Mouse (Mus musculus) urinary bladder, postnatal 10 days (tissue): ENCODE measurements at regions not wholly inside any gene's neighbourhood (a gene's known extent, or its start where the extent isn't known, plus 50 kb on each side); places are given as distances from the start of the nearest gene placed in this dataset.

ENCODE experiments used
- DNase-seq: peaks from one replicate; pipeline ENCODE4 v3.0.0; 2022; ENCODE audit warnings: low spot score

DNA sequence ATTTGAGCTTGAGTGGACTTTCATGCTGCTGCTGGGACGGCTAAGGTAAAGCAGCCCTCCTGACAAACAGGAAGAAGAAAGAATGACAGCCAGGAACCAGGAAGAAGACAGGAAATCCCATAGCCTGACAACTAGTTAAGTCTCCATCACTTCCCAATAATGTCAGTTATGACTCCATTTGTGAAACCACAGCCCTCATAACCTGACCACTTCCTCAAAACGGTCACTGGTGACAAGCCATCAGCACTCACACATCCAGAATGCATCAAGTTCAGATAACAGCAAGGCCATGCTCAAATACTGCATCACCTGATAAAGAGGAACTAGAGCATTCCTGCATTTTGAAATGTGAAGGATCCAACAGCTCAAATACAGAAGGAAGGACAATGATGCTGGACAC is 288.3 kb downstream of the Zfp706 start:
- DNase-seq = no peak

DNA sequence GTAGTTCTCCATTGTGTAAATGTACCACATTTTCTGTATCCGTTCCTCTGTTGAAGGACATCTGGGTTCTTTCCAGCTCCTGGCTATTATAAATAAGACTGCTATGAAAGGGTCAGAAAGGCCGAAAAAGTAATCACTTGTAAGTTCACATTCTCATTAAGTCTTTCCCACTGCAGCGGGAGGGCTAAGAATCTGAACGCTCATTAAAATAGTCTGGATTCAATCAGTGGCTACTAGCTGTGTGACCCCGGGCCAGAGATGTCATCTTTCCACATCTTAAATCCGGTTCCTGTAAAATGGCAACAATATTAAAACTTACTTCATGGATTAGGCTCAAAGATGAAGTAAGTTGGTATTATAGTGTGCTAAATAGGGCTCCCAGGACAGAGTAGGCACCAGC is 289.7 kb downstream of the Zfp706 start:
- DNase-seq = no peak

DNA sequence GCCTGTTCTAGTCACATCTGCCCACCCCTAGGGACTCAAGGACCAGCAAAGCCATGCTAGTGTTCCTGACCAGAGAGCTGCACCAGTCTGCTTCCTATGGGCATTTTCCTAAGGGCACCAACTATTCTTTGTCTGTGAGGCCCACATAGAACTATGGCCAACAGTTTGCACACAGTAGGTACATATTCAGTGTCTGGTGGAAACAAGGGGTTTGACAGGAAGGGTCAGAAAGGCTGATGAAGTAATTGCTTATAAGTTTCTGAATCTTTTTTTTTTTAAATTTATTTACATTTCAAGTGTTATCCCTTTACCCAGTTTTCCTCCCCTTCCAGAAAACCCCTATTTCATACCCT is 290.9 kb downstream of the Zfp706 start:
- no peak for DNase-seq

DNA sequence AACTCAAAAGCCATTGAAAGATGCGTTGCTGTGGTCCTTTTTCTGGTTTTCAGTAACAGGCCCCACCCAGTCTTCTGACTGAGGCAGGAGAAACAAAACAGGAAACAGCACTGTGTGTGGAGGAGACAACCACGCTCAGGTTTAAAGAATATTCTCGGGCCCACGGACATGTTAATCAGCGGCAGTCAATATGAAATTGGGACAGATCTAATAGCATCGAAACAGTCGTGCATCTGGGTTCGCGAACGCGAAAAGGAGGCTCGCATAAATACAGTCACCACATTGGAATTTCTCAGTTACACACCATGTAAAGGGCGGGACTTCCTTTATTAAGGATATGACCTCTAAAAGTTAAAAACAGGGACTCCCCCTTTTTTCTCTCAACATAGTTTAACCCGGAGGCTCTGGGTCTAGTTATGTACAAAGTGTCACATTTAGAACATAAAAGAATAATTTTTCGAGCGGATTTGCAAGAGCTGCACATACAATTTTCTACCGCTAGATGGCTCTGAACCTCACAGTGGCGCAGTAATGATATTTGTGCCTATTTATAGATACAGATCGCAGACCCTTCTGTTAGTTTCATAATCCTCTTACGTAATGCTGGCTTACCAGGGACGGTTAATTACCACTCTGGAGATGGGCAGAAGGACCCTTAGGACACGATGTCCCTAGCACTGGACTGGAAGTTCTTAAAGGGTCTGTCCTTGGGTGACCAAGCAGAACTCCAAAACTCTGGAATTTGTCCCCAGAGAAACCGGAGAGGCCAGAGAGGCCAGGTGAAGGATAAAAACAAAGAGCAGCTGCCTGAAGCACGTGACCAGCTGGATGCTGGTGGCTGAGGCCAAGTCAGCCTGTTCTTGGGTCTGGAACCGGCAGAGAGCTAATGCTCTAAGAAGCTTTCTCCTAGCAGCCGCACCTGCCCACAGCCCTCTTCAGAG is 291.6 kb downstream of the Zfp706 start:
- DNase-seq = no peak

DNA sequence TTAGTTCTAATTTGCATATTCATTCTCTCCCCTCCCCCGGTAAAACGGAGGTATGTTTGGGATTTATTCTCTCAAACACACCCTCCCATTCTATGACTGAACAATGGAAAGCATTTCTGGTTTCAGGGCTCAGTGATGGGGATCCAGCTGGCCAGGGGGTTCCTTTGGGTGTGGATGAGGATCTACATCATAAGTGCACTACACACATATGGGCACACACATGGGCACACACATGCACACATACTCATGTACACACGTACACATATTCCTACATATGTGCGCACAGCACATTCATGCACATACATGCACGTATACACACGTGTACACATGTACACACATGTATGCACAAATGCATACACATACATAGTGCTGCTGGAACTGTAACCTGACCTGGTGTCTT is 292.4 kb downstream of the Zfp706 start:
- no peak for DNase-seq

DNA sequence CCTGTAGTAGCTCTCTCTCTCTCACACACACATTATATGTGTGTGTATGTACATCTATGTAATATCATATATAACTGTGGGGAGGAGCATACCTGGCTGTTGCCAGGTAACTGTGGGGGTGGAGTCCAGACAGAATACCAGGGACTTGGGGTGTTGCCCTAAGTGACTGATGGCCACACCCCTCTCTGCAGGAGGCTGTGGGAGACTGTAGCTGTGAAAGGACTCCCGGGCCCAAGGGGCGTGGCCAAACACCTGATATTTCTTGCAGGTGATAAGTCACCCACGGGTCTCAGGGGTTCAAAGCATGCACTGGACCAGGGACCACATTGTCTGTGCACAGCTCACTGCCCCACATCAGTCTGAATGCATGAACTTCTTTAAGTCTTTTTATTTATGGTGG is 297.8 kb downstream of the Zfp706 start:
- no peak for DNase-seq

DNA sequence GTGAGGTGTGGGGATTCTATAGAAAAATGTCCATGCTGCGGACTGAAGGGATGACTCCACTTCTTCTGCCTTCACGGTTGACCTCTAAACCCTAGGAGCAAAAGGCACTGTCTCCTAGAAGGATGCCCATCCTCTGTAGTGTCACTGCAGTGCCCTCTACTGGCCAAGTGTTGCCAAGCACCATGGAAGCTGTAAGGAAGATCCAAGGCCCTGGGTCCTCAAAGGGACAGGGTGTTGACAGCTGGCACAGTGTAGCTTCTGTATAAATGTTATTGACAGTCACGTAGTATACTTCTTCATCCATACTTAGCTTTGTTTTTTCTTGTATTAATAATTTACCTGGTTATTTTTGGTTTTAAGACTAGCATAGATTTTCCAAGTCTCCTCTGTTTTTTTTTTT is 299.1 kb downstream of the Zfp706 start:
- peak; percentile 33 for DNase-seq

DNA sequence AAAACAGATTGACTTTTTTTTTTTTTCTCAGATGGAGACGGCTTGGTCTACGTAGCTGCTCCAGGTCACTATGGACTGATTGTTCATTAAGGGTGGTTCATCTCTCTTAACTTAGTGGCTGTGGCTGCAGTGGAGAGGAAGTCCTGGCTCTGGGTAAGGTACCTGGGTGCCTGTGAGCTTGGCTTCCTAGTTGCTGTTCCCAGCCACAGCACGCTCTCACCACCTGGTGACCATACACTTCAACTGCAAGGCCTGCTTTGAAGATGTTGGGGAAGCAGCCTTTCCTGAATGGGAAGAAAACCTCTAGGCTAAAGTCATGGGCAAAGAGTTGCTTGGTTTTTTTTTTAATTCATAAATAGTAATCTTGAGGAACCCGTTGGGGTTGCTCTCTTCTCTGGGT is 301.6 kb downstream of the Zfp706 start:
- DNase-seq = no peak

DNA sequence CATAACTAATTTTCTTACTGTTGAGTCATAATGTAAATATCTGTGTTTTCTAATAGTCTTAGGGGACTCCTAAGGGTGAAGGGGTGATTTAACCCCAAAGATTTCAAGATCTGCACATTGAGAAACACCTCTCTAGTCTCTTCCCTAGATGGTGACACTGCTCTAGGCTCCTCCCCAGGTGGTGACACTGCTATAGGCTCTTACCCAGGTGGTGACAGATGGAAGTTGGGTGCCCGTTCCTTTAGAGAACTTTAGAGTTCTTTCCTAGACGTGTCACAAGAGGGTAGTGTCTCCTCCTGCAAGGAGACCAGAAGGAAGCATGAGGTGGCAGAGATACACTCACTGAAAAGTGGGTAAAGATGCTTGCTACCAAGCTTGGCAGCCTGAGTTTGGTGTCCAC is 302.2 kb downstream of the Zfp706 start:
- no peak for DNase-seq

DNA sequence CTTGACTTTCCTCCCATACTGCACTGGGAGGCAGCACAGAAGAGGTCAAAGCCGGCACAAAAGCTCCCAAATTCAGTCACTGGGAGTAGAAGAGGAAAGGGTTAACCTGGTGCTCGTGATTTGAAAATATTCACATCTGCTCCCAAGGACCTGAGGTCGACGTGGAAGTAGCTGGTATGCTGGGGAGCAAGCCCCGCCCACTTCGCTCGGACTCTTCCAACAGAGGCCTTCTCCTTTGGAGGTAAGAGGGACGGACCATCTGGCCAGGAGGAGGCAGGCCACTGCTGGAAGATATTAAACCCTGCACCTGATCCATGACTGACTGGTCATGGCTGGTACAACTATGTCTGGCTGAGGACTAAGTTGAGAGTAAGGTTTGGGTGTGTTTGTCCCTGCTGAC is 305.7 kb downstream of the Zfp706 start:
- no peak for DNase-seq

DNA sequence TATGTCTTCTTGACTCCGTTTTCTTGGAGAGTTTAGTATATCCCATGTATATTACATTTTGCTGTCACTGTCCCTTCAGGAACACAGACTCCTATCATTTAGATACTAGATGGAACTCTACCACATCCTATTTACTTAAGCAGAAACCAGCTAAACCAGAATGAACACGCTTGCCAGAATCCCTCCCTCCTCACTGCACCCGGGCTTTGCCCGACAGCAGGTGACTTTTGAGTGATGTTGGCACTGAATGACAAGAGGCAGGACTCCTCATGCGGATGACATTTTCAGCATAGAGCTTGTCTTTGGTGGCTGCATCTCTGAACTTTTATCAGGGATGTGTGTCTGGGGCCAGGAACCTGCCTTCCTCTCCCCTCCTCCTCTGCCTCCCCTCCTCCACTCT is 307.4 kb downstream of the Zfp706 start:
- DNase-seq = no peak

DNA sequence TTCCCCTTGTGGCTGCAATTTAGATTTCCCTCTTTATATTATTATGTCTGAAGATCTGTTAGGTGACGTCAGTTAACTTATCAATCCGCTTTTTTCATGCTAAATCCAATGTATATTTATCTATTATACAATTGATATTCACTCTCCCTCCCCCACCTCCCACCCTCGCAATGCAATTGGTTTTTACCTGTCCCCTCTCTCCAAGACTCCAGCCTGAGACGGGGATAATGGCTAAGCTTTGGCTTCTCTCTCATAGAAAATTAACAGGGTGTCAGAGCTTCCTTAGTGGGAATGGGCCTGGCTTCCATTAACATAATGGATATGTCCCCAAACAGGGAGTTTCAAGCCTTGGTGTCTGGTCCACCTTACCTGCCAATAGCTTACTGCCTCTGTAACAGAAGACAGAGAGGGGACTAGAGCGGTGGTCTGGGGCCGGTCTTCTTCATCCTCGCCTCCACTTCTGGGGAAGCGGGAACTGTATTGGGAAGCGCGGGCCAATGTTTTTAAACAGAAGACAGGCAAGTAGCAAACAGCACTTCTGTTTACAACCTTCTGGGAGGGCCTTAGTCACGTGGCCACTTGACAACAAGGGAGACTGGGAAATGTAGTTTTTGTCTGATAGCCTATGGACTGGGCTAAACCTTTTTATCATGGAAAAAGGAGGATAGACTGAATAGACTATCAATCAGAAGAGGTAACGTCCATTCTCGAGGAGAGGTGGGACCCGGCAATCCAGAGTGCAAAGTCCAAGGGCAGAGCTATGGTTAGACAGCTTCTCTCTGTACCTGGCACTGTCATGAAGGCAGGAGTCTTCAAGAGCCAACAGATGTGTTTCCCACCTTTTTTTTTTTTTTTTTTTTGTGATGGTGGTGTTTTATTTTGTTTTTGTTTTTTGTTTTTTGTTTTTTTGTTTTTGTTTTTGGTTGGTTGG is 312.1 kb downstream of the Zfp706 start:
- no peak for DNase-seq

DNA sequence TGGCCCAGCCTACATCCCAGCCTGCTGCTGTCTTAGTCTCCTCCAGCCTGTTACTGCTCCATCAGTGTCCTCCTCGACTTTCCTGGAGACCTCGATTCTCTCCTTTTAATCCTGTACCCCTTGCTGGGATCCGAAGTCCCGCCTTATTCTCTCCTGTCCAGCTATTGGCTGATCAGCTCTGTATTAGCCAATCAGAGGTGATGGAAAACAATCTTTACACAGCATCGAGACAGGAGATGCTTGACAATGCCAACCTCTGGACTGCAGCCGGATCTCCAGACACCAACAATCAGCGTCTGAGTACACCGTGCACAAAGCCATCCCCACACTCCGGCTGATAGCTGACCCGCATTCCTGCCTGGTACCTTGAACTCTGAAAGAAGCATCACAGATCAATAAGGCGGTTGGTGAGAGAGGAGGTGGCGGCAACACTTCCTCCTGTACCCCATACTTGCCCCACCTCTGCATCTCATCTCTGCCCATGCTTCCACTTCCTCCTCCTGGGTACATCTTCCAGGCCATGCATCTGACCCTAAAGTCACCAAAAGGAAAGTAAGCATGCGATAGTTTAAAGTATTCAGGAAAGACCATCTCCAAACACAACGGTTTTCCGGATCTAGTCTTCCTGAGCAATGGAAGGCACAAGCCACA is 316.4 kb downstream of the Zfp706 start:
- no peak for DNase-seq

DNA sequence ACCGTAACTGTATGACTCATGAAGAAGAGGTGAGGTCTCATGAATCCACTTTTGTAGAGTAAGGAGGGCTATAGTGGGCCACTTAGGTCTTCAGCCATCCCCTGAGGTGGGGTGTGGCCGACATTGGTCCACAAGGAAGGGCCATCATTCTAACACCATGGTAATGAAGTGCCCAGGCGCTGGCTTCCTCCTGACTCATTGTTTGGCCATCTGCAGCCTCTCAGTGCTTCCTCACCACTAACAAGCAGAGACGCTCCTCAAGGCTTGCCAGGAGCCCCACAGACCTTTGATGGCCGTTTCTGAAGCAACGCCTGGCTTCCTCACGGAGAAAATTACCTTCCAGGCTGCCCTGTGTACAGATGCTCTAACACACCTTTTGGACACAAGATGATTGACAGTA is 317.7 kb downstream of the Zfp706 start:
- DNase-seq = no peak

DNA sequence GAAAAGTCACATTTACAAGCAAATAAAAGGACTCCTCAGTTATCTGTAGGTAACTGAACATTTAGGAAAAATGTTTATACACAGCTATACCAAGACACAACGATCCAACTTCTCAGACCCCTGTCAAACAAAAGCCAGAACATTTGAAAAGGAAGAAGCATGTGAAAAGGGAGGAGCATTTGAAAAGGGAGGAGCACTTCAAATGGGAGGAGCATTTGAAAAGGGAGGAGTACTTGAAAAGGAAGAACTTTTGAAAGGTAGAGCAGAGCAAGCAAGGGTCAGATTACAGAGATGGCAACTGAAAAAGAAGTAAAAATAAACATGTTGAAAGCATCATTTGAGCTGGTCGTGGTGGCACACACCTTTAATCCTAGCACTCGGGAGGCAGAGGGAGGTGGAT is 318.3 kb downstream of the Zfp706 start:
- no peak for DNase-seq

DNA sequence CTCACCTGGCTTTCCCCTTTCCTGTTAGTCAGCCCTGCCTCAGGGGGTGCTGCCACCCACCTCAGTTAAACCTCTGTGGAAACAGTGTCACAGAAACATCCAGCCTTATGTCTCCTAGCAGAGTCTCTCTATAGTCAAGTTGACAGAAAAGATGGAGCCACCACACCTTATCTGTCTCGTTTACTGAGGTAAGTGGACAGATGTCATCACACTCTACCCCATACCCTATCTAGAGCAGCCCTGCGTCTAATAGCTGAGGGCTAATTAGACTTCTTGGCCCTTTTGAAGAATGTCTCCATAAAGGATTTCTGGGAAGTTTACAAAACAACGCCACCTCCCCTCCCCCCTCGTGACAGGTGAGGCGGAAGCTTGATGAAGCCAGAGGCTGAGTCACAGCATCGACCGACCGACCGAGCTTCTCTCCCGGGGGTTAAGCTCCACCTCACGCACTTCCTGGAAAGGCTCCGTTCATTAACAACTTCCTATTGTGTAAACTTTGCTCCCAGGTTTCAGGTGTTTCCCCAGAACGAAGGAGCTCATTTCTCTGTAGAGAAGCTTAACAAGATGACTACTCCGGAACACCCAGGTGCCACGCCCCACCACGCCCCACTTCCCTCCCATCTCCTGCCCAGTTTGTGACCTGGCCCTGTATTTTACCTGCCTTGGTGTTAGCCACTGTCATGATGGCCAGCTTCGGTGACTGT is 319.4 kb downstream of the Zfp706 start:
- DNase-seq = no peak

DNA sequence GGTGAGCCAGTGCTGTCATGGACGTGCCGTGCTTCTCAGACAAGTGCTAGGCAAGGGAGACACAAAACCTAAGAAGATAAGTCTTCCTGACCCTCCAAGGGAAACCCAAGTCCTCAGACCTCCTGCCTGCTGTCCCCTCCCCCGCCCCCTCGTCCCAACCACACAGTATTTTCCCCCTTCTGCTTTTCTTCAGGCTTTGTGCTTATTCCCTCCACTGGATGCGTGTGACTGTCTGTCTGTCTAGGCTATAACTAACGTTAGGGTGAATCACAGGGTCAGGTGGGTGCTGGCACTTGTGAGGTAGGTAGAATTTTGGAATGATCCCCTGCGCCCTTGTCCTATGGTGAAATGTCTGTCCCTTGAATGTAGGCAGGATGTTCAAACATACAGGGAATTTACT is 322.9 kb downstream of the Zfp706 start:
- DNase-seq = no peak

DNA sequence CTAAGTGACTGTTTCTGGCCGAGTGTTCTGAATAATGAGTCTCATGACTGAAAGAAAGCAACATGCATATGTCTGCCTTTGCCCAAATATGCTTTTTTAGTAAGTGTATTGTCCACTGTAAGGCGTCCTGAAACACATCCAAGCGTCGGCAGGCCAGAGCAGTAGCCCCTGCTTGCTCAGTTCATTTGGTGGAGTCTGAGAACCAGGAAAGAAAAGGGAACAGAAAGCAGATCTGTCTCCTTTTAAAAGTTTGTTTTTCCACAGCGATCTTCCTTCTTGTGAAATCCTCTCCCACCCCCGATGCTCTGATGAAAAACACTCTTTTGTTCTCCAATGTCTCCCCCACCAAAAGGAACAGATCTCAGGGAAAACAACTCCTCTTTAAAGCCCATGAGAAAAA is 324.7 kb downstream of the Zfp706 start:
- no peak for DNase-seq

DNA sequence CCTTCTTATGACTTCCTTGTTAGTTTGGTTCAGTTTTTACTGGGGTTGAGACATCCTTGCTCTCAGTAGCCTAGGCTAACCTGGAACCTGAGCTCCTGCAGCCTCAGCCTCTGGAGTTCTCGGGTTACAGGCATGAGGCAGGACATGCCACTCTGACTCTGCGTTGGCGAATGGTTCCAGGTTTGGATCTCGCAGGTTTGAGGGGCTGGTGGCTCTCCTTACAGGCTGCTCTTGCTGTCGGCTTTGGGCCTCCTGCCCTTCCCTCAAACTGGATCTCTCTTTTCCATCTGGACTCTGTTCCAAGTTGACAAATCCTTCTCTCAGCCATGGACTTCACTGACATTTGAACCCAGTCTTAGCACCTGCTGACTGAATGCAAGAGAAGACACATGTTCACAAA is 325.4 kb downstream of the Zfp706 start:
- no peak for DNase-seq

DNA sequence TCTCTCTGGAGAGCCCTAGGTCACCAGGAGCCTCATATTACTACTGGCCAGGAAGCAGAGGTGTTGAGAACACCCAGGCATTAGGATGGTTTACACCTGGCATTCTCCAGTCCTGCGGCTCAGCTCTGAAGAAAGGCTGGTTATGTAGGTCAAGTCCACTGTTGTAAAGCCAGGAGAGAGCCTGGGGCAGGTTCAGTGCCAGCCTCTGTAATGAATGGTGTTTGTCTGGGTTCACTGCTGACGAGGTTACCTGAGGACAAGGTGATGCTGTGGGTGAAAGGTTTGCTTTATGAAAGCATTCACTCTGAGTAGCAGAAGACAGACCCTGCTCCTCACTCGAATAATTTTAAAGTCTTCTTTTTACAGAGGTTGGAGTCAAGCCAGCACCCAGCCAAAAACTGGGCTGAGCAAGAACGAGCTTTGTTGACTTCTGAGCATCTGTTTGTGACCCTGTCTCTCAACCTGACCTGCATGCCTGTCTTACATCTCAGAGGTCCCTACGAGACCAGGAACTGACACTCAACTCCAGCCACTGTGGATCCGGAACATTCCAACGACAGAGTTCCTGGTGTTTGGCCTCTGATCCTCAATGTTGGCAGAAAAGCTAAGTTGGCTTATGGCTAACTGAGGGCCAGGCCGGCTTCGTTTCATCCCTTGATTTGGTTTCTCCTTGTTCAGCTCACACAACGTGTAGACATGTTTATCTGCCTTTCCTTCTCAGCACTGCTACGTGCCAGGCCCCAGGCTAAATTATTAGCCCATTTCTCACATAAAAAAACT is 327.0 kb downstream of the Zfp706 start:
- DNase-seq = no peak

DNA sequence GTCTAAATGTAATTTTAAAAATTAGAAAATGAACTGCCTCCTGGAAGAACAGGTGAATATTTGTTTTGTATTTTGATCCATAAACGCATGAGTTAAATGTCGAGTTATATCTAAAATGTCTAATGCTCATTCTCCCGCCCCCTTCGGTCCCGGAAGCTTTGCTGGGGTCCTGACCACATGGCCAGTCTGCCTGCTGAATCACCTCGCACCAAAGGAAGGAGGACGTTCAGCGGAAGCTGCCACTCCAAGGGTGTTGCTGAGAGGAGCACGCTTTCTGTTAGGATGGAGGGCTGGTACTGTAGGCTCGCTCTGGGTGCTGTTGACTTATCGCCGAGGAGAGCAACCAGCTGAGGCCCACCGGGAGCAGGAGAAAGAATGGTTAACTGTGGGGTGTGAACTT is 328.0 kb downstream of the Zfp706 start:
- DNase-seq = no peak
